Mouse (Mus musculus) CH12.LX (cell line): Measurements from ENCODE around the gene Myog.

Experiments used
- CTCF ChIP-seq, 2 experiments: IDR thresholded peaks in 1 of 2; conservative IDR thresholded peaks in 1 of 2; 2 replicates each; pipeline ENCODE4 v1.5.1; 2011 to 2012; ENCODE audit warnings: low read depth in 2 of 2, low read length in 2 of 2, improper control_type of control experiment in 1 of 2, inconsistent platforms in 1 of 2, mild to moderate bottlenecking in 1 of 2, moderate library complexity in 1 of 2
- HCFC1 ChIP-seq: IDR thresholded peaks from 2 replicates; pipeline ENCODE4 v1.6.1; 2012; ENCODE audit warnings: low read depth, mild to moderate bottlenecking, inconsistent platforms, low read length, improper control_type of control experiment
- MAX ChIP-seq: IDR thresholded peaks from 2 replicates; pipeline ENCODE4 v1.6.1; 2011; ENCODE audit warnings: low read length, improper control_type of control experiment
- POLR2A ChIP-seq: IDR thresholded peaks from 2 replicates; pipeline ENCODE4 v1.6.1; 2011; ENCODE audit warnings: low read depth, mild to moderate bottlenecking, improper control_type of control experiment, low read length
- USF1 ChIP-seq: IDR thresholded peaks from 2 replicates; pipeline ENCODE4 v1.6.1; 2014; ENCODE audit warnings: low read depth, mild to moderate bottlenecking, inconsistent platforms, low read length, improper control_type of control experiment
- USF2 ChIP-seq: conservative IDR thresholded peaks from 2 replicates; pipeline ENCODE4 v1.6.1; 2011; ENCODE audit warnings: low read depth, low read length, improper control_type of control experiment
- ZC3H11A ChIP-seq: IDR thresholded peaks from 2 replicates; pipeline ENCODE4 v1.6.1; 2012; ENCODE audit warnings: low read depth, mild to moderate bottlenecking, inconsistent platforms, low read length, improper control_type of control experiment

DNA sequence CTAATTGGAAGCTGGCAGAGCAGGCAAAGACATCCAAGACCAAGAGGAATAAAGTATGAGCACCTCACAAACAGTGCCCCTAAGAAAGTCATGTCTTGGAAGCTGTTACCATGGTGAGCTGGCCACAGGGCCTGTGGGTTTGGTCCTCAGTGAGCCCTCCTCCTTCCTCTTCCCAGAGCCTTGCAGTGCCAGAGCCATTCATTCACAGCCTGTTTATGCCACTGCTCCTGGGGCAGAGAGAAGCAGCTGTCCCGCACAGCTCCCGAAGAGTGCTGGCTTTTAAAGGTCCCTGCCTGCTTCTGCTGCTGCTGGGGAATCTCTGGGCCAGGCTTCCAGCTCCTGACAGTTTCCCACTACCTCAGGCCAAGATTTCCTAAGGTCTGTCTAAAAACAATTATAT lies 24.0 kb upstream of the Myog start:
- TF ChIP-seq USF1: no peak
- no peak for TF ChIP-seq MAX
- no peak for TF ChIP-seq USF2
- no peak for TF ChIP-seq CTCF (conservative IDR thresholded peaks at IDR 0.05 in 1 of 2, IDR thresholded peaks at IDR 0.05 in 1 of 2; ENCODE audit: low read depth in 2 of 2, low read length in 2 of 2)
- no peak for TF ChIP-seq HCFC1
- TF ChIP-seq POLR2A: no peak
- no peak for TF ChIP-seq ZC3H11A
